Mouse (Mus musculus) small intestine, adult 2 months (tissue): Measurements from ENCODE around the gene Creg1.

Experiments
- CTCF ChIP-seq: fragments of 200-500 bp; IDR thresholded peaks from 2 replicates; pipeline ENCODE4 v1.5.1; 2012; ENCODE audit warnings: low read depth, mild to moderate bottlenecking, control low read depth, inconsistent platforms, low read length, moderate library complexity, mixed read lengths; ENCODE audit not compliant: insufficient replicate concordance, insufficient read length; ENCODE audit errors: extremely low read depth
- POLR2A ChIP-seq: fragments of 200-500 bp; IDR thresholded peaks from 2 replicates; pipeline ENCODE4 v1.6.1; 2012; ENCODE audit warnings: low read depth, mild to moderate bottlenecking, control low read depth, inconsistent platforms, low read length, moderate library complexity

DNA sequence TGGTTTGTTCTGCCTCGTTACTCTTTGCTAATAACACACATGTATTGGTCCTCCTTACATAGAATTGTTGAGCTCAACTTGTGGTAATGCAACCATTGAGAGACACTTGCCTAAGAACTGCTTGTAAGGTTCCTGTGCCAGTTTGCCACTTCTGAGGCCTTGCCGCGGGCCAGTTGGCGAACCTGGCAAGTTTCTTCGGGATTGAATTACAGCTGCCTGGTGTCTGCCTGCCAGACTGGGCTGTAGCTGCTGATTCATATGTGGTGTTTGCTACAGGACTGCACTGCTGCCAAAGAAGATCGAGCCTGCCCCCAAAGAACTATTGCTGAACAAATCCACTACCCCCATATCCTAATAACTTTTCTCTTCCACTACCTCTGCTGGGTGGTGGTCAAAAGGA, 9.3 kb upstream of the Creg1 start:
- TF ChIP-seq POLR2A, result no peak
- no peak for TF ChIP-seq CTCF
